Mouse (Mus musculus): ENCODE results near the gene Cdh4. TPM values are rescaled to one million over a fixed set of nuclear protein-coding genes. Genes with fewer than 3 reads are reported as not detected.

The Cdh4 gene
- total RNA-seq, 2 experiments from 2014 or later: 2.6 to 4.3 TPM

DNA sequence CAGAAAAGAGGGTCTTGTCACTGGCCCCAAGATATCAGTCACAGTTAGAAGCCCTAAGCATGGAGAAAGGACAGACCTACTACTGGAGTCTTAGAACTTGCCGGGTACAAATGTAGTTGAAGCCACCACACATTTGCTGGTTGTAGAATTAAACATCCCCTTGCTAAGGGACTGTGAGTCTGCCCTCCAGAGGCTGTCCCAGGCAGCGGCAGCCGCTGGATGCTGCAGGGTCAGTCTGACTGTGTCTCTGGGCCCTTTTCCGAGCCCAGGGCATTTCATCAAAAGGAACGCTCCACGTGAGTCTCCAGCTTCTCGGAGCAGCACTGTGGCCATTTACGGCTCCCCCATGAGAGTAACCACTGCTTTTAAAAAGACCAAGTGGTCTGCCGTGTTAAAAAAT, 221.4 kb downstream of the Cdh4 start:
- DNase-seq (ENCODE audit: low spot score in 2 of 2): no peak

GRCm38 (mm10) chr2:179664171-179664608, 222.0 kb downstream of the Cdh4 start:
- no peak for DNase-seq (ENCODE audit: low spot score in 2 of 2)

DNA sequence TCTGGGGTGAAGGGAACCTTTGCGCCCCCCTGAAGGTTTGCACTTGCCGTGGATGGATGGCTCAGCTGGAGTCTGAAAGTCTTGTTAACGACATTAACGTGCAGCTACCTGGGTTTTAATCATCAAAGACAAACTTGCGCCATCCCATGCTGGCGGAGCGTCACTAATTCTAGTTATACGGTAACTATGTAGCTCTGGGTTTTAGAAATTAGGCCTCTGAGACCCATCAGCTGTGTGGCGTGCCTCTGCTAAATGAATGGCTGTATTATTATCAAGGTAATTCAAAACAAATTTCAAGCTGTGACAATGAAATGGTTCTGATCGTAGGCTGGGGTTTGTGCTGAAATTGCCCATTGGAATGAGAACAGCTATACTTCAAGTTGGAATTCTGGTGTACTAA, 228.5 kb downstream of the Cdh4 start:
- no peak for DNase-seq (ENCODE audit: low spot score in 2 of 2)

DNA sequence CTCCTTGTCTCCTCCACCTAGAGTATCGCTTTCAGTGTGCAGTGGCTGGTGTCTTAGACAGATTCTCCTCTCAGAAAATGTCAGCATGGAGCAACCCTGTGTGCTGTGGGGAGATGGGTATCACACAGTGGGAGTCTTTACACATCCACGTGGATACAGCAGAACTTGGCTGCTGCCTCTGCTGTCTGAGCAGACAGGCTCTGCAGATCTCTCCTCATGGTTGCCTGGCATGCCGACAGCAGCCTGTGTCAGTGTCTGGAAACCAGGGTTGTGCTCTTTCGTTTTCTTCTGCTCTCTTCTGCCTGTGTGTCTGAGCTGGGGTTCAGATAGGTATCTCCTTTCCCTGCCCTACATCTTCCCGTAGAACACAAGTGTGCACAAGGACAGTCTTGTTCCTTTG, 237.6 kb downstream of the Cdh4 start:
- no peak for DNase-seq (ENCODE audit: low spot score in 2 of 2)

DNA sequence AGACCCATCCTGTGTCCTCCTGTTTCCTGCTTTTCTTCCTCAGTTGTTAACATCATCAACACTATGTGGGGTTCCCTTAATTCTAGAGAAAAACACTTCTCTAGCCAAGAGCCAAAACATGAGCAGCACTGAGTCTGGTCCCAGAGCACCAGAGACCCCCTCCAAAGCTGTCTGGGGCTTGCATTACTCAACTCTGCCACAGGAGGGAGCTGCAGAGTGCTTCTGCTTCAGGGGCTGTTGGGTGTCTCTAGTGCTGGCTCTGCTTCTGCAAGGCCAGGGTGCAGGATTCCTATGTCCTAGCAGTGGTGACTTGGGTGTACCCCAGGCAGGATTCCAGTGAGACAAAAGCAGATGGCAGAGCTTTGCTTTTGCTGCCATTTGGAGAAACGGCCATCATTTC, 239.2 kb downstream of the Cdh4 start:
- DNase-seq (ENCODE audit: low spot score in 2 of 2): peak in 1 of 2 experiments; percentile 22

DNA sequence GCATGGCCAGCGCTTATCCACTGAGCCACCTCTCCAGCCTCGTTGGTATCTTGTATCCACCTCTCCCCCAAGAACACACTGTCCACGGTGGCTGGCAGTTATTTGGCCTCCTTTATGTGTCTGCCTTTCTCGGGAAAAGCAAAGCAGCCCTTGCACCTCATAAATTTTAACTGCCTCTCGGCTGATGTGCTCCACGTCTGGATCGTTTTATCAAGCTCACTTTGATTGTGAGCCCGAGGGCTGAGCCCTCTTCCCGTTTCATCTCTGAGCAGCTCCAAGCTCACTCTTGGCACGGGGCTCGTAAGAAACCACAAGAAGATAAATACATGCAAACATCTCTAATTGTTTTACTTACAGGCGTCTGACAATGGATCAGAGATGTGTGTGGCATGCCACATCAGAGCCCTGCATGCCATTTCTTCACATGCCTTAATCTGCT, 245.0 kb downstream of the Cdh4 start:
- no peak for DNase-seq (ENCODE audit: low spot score in 2 of 2)

DNA sequence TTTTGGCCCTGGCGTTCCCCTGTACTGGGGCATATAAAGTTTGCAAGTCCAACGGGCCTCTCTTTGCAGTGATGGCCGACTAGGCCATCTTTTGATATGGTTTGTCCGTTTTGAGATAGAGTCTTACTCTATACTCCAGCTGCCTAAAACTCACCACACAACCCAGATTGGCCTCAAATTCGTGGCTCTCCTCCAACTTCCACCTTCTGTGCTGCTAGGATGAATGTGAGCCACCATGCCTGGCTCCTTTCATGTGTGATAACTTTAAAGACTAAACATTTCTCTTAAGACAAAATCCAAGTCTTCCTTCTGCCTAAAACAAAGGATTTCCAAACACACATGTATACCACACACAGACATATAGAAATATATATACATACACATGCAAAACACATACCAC, 246.7 kb downstream of the Cdh4 start:
- no peak for DNase-seq (ENCODE audit: low spot score in 2 of 2)

- DNase-seq (ENCODE audit: low spot score in 2 of 2): no peak
Observed at GRCm38 (mm10) chr2:179689761-179690160, 247.5 kb downstream of the Cdh4 start.

GRCm38 (mm10) chr2:179690571-179690970, 248.3 kb downstream of the Cdh4 start:
- no peak for DNase-seq (ENCODE audit: low spot score in 2 of 2)

- DNase-seq (ENCODE audit: low spot score in 2 of 2): no peak
Observed at GRCm38 (mm10) chr2:179694936-179695335, 252.7 kb downstream of the Cdh4 start.

GRCm38 (mm10) chr2:179697601-179698000, 255.4 kb downstream of the Cdh4 start:
- DNase-seq (ENCODE audit: low spot score in 2 of 2): no peak

- DNase-seq (ENCODE audit: low spot score in 2 of 2): no peak
Observed at GRCm38 (mm10) chr2:179698196-179698985, 256.2 kb downstream of the Cdh4 start.

GRCm38 (mm10) chr2:179705043-179705442, 262.8 kb downstream of the Cdh4 start:
- no peak for DNase-seq (ENCODE audit: low spot score in 2 of 2)

GRCm38 (mm10) chr2:179705461-179705860, 263.2 kb downstream of the Cdh4 start:
- no peak for DNase-seq (ENCODE audit: low spot score in 2 of 2)

DNA sequence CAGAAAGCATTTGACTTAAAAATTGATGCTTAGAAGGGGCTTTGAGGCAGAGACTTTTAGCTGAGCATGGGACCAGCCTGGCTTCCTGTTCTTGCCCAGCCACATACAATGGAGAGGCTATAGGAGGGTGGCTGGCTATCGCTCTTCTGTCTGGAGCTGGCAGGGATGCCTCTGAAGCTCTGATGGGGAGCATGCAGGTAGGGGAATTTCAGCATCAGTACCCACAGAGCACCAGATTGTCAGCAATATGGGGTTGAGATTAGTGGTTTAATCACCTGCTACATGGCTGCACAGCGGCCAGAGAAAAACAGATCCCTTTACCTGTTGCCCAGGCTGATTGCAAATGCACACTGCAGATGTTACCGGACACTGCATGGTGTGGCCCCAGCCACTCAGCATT, 264.4 kb downstream of the Cdh4 start:
- no peak for DNase-seq (ENCODE audit: low spot score in 2 of 2)

- no peak for DNase-seq (ENCODE audit: low spot score in 2 of 2)
Observed at GRCm38 (mm10) chr2:179709111-179709510, 266.9 kb downstream of the Cdh4 start.

DNA sequence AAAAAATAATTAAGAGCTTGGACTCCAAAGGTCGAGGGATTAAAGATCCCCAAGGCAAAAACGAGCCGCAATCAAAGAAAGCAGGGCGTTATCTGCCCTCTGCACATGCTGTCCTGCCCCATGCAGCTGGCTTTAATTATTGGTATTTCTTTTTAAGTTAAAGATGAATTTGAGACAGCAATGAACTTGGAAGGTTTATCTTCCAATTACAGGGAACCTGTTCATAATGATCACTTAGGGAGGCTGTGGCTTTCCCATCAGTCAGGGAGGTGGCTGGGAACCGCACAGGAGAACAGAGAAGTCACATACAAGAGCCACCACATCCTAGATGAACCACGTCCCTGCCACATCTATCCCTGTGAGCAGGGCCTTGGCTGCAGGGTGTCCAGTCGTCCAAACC, 270.5 kb downstream of the Cdh4 start:
- DNase-seq (ENCODE audit: low spot score in 2 of 2): no peak

GRCm38 (mm10) chr2:179713326-179713725, 271.1 kb downstream of the Cdh4 start:
- no peak for DNase-seq (ENCODE audit: low spot score in 2 of 2)

DNA sequence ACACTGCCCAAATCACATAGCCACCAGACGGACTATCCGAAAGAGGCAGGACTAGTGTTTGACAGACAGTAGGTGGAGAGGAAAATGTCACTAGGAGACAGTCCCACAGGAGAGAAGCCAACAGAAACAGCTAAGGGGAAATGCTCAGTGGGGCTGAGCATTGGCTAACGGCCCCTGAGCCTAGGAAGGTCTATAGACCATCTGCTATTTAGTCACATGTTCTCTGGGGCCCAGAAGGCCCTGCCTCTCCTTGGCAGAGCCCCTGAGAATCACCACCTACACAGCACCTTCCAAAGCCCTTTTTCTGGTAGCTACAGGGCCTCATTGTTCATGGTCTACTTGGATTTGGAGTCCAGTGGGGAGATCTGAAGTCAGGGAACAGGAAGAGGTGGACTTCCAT, 271.9 kb downstream of the Cdh4 start:
- DNase-seq (ENCODE audit: low spot score in 2 of 2): no peak

GRCm38 (mm10) chr2:179715375-179715774, 273.1 kb downstream of the Cdh4 start:
- no peak for DNase-seq (ENCODE audit: low spot score in 2 of 2)

GRCm38 (mm10) chr2:179720366-179720765, 278.1 kb downstream of the Cdh4 start:
- DNase-seq (ENCODE audit: low spot score in 2 of 2): no peak

GRCm38 (mm10) chr2:179721534-179722516, 279.6 kb downstream of the Cdh4 start:
- no peak for DNase-seq (ENCODE audit: low spot score in 2 of 2)

All from adrenal gland, adult 18-20 months (tissue).